Mouse (Mus musculus) common myeloid progenitor, adult 5-6 weeks (primary cell): ENCODE data around the gene Cd6. TPM values are rescaled to one million over a fixed set of nuclear protein-coding genes. Genes with fewer than 3 reads are reported as not detected.

Experiments used
- ATAC-seq: replicated peaks from 2 replicates; pipeline ENCODE4 v1.8.0; 2016; ENCODE audit warnings: low read depth, mild to moderate bottlenecking, moderate TSS enrichment, inconsistent platforms; ENCODE audit not compliant: poor library complexity, severe bottlenecking
- total RNA-seq: library from RNA; stranded (forward); fragments of 200-1000, 187-1606 nt; gene quantifications from 2 replicates; pipeline ENCODE4 v1.2.3, GENCODE M21; 2017

Cd6 gene
- total RNA-seq, 1 experiment from 2014 or later = 0.46 TPM

DNA sequence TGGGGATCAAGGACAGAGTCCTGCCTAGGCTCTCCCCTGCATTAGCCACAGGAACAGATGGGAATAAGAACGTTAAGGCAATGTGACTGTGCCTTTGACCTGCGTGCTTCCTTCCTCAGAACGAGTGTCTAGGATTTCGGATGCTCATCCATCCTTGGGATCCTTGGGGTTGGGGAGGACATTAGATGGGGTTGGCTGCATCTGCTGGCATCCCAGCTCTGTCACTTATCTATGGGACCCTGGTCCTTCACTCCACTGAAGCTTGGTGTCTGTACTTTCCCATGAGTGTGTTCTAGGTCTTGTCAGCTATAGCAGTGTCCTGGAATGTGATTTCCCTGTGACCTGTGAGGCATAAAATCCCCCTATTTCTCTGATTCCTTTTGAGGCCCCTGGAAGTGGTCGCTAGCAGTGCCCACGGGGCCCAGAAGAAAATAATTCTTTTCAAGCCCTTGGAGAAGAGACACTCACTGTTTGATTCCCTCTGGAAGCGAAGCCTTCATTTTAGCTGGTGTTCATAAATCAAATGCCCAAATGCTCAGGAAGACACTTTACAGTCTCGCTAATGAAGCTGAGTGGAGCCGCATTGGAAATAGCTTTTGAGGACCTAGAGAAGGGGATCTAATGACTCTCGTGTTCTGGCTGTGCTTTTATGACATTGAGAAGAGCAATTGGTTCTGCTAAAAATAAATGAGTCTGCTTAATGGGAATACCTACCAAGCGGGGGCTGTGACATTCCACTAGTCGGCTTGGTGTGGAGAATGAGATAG is 60.2 kb downstream of the Cd6 start:
- ATAC-seq = no peak

DNA sequence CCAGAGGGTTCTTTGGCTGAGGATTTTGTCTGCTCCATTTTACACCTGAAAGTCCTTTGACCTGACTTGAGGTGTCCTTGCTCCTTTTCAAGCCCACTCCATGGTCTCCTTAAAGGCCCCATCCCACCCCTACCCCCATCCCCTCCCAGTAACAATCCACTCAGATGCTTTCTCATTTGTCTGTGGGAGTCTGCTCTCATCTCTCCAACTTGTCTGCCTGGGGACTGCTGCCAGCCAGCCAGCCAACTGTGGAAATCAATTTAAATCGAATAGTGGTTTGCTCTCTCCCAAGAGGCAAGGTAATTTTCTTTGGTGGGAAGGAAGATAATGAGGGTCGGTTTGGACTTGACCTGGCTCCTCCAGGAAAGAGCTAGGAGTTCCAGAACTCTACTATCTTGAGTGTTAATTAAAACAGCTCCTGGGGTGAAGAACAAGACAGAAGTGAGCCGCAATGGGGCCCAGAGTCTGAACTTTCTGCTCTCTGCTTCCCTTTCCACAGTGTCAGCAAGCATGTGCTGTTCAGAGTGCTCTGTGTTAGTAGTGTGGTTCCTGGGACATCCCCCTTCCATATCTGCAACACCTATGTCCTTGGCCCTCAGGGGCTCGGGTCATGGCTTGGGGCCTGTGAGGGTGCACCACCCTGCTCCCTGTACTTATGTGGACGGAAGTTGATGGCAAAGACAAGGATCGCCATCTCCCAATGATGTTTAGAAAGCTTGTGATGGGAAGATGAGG is 61.0 kb downstream of the Cd6 start:
- ATAC-seq = no peak

DNA sequence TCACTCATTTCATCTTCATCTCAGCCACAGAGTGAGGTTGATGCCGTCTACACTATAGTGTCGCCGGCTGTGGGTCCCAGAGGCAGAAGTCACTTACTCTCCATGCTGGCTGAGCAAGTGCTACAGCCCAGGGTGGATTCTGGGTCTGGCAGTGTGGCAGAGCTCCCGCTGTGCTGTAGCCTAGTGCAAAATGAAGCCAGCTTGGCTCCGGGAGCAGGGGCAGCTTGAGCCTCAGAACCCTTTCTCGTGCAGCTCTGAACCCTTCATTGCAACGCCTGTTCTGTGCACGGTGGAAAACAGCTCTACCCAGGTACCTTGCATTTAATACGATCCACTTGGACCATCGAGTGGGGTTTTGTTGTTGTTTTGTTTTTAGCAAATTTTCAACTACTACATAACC is 62.2 kb downstream of the Cd6 start:
- ATAC-seq = no peak

DNA sequence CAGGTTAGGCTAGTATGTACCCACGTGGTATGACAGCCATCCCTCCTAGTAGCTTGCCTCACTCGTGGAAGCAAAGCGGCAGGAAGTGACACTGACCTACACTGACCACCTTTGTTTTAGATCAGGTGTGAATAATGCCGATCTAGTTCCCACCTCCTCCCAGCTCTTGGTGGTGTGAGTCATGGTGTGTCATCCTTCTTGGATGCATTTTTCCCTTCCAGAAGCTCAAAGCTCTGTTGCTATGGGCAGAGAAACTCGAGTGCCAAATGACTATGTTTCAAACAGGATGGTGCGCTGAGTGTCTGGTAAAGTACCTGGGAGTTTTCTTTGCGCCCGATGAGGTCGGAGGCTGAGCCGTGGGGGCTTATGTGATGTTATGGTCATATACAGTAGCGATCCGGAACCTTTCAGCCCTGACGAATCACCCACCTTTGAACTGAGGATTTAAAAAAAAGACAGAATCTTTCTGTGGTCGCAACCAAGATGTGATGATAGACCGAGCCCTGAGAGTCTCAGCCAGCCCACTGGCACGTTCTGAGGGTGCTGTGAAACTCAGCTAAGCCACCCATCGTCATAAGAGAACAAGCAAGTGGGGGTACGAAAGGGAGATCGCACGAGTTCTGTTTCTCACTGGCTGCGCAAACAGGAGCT is 66.4 kb downstream of the Cd6 start:
- ATAC-seq = no peak

DNA sequence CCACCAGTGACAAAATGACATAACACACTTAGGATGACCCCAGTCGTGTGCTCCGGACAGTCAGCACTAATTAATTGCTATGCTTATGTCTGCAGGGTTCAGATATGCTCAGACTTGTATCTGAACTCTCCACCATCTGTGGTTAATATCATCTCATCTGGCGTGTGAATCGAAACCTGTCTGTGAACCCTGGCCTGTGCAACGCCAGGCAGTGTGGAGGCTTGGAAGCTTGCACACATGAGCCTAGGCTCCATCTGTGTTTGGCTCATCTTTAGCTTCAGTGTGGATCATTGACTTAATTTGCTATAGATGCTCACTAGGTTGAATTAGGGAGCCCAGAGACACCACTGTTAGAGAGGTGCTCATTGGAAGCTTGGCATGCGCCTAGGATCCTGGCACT is 67.4 kb downstream of the Cd6 start:
- ATAC-seq = no peak

DNA sequence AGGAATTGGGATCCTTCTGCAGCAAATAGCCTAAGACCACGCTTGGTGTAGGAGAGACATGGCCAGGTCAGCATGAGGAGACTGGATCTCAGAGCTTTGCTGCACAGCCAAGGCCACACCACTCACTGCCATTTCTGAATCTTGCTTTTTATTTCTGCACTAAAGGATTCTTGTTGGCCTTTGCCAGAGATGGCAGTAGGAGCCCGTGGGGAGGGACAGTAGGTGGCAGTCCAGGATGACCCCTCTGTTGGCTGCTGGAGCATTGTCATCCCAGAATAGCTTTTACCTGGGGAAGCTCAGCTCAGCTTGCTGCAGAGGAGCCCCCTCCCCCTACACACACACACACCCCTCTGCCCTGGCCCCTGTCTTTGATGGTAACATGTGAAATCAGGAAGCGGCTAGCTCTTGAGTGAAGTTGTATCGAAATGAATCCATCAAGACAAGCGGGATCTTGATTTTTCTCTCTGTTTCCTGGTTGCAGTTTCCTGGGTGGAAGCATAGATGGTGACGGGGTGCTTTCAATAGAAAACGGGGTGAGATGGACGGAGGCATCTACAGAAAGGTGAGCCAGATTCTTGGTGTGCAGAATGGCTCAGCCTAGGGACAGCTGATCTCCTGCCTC is 68.0 kb downstream of the Cd6 start:
- no peak for ATAC-seq

DNA sequence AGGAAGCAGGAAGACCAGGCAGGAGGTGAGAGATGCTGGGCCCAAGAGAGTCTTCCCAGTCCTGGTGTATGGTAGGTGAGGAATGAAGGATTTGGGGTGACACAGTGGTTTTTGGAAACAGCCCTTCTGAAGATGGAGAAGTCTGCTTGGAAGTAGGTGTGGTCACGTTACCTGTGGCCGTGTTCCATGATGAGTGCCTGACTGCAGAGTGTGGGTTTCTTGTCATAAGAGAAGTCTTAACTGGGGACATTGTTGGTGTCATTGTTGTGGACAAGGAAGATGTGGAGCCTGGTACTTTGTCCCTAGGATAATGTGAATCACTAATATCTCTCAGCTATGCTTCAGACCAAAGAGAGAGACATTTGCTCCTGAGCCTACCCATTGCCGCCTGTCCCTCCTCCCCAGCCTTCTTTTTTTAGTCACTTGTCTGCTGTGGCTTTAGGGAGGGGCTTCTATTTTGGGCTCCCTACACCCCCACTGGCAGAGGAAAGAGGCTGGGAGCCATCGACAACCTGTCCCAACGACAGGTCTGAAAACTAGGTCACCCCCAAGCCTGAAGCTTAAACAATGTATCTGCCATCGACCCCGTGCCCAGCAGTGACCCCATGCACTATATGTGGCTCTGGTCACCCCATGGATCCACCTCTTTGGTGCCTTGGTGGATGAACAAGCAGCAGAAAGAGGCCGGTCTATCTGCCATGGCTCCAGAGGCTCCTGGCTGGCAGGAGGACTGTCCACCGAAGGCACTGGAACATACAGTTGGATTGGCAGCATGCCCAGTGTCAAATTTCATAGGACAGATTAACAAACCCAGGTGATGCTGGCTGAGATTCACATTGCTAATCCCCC is 69.7 kb downstream of the Cd6 start:
- ATAC-seq = no peak

DNA sequence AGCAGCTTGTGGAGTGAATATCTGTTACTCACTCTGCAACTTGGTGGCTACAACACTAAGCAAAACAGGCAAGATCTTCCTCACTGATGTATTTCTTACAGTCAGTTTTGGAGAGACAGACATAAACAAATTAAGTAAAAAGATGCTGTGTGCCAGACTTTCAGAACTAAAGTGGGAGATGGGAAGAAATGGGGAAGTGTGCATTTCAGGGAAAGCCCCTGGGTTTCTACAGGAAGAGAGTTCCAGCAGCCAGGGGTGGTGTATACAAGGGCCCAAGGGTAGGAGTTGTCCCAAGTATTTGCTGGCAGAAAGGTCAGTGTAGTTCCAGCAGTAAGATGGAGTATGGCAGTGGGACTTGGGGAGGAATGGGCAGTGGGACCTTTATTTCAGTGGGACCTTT is 70.3 kb downstream of the Cd6 start:
- 0 out of 2 replicates have a peak, but pooled peaks have one; percentile 29 for ATAC-seq

DNA sequence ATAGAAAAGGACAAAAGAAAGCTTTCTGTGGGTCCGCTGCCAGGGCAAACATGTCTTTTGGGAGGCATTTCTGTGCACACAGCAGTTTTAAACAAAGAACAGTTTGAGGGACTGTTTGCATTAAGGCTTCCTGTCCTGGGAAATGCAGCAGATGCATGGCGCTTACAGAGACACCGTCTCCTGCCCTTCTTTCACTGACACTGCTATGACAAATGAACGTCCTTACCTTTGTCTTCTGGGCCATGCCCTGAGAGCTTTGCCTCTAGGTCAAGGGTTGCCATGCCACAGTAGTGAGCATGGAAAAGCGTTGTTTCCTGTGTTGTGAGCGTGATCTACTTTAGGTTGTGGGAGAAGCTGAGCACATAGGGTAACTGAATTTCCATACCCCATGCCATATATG is 71.2 kb downstream of the Cd6 start:
- no peak for ATAC-seq

DNA sequence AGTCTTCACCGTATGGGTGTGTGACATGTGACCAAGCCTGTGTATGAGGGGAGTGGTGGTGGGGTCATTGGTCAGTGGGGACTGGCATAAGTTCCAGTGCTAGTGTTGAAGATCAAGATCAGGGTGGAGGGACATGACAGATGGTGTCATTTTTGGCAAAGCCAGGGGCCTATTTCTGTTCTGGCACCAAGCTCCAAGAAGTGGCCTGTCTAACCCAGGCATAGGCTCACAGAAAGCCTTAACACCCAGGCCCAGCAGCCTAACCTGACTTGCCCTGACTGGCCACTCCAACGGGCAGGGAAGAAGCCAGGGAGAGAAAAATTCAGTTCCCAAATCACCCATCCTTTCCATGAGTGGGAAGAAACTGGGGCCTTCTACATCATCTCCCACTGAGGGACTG is 72.3 kb downstream of the Cd6 start:
- ATAC-seq = no peak

DNA sequence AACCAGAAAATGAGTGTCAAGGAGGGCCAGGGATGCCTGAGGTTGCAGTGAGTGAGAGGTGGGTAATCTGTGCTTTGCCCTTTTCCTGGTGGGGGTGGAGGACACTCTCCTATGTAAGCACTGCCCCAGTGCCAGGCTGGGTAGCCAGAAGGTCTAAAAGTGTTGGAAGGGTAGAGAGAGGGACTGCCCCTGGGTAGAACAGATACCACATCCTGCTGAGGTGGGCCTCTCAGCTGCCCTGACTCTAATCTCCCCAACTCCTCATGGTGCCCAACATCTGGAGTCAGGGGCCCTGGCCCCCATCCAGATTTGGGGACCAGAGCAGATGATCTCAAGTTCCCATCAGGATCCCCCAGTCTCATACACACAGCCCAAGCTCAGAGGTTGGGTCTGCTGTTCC is 72.7 kb downstream of the Cd6 start:
- no peak for ATAC-seq

DNA sequence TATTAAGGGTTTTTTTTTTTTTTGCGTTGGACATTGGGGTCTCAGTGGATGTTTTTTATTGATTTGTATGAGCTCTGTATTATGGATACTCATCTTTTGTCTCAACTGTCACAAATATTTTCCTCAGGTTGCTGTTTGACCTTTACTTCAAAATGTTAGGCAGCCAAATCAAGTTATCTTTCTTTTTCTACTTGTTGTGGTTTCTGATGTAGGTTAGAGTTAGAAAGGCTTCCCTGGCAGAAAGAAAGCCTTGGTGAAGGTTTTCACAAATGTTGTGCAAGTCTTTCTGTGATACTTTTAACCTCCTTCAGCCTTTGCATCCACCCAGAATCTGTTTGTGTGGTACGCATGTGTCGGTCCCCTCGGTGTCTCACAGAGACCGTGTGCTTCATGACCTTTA is 77.2 kb downstream of the Cd6 start:
- ATAC-seq = no peak

DNA sequence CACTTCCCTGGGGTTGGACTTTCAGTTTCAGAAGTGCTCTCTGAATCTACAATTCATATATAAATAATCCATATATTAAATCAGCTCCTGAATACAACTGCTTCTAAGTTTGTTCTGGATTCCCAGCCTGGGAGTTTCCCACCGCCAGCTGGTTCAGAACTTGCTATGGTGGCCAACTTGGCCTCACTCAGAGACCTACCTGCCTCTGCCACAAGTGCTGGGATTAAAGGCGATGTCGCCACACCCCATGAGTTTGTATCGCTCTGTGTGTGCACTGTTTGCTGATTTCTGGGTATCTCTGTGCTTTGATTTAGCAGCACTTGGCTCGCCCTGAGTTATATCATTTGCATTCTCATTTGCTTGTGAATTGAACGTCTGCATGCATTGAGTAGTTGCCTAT is 77.8 kb downstream of the Cd6 start:
- ATAC-seq = no peak

DNA sequence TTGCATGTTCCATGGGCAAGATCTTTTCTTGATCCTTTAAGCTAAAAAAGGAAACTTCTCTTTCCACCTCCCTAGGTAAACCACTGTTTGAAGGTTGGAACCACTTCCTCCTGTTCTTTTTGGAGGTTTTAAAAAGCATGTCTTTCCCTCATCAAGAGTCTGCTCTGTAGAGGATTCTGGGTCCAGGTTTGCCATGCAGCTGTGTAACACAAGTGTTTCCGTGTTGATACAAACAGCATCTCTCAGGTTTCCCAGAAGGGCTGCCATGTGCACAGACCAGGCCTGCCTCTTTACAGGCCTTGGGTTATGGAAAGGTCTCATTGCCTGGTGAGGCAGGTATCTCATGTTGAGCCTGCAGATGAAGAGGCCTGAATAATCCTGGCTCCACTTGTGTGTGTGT is 78.3 kb downstream of the Cd6 start:
- no peak for ATAC-seq

DNA sequence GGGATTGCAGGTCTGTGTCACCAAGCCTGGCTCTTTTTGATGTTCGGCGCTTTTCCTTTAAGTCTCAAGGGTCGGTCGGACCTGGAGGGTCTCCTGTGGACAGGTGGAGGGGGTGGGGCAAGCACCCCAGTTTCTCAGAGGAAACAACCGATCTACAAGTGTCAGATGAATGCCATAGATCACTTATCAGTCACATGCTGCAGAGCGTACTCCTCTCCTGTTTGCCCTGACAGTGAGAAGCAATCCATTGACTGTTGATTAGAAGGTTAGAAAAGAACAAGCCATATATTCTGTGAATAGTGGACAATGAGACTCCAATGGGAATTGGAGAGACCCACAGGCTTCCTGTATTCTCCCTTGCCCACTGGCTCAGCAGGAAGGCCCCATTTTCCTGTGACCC is 79.7 kb downstream of the Cd6 start:
- ATAC-seq = no peak

DNA sequence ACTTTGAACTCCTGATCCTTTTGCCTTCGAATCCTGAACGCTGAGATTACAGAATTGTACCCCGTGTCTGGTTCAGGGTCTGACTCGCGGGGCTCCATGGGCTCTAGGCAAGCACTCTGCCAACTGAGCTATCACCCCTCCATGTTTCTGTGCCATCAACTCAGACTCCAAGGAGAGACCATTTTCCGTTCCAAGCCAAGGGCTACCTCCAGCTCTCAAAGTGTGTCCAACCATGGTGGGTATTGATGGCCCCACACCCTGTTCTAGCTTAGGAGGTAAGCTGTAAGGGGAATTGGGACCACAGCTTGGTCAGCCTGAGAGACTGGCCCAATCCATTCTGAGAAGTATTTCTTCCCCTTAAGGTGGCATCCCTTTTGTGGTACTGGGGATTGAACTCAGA is 80.6 kb downstream of the Cd6 start:
- no peak for ATAC-seq

DNA sequence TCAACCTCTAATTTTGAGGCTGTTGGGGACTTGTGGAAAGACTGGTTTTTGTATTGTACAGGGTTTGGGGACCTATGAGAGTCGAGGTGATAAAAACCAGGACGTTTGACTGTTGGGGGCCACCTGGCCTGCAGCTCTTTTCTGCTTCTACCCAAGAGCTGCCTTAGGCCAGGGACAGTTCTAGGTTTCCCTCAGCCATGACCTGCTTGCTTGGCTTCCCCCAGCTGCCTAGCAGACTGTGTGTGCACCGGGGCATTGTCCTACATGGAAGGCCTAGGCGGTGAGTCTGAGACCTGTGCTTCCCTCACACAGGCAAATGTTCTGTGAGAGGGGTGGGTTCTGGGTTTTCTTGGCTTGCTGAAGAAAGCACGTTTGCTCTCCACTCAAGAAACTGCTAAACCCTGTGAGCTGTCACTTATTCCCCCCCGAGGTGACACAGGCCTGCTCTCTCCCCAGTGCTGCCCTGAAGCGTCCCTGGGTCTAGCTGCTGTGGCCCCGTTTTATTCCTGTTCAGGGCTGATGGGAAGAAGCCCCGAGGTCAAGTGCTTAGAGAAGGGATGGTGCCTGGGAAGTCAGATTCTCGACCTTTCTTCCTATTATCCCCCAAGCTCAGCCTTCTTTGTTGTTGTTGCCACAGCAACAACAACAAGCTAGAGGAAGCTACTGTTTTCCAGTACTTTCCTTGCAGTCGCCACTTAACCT is 81.3 kb downstream of the Cd6 start:
- ATAC-seq = no peak

DNA sequence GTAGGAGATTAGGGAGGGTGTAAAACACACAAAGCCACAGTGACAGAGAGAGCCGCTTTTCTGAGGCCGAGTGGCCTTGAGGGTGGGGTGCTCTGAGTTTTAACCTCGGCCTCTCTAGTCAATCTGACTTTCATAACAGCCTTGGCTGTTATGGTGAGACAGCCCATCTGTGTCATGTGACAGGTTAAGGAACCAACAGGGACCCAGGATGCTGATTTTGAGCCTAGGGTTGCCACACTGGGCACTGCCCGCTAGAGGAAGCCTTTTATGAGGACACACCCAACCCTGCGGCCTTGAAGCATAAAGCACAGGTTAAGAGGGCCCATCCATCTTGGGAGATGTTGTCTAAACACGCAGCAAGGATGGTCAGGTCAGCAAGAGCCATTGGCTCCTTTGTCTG is 82.1 kb downstream of the Cd6 start:
- ATAC-seq = no peak

DNA sequence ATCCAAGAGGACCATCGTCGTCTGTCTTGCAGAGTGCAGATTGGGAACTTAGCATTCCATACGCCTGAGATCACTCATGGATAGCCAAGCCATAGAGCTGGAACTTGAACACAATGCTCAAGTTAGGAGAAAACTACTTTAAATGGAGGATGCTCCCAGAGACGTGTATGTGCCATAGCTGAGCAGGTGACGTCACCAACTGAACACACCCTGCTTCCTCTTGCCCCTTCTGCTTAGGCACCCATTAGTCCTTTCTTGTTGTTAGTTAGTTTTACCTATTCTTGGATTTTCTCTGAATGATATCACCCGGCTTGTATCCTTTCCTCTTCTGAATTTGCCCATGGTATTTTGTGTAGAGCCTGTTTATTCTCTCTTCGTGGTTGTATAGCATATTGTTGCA is 82.7 kb downstream of the Cd6 start:
- ATAC-seq = no peak
